Mouse (Mus musculus): ENCODE results near the gene Syn3. TPM values are rescaled to one million over a fixed set of nuclear protein-coding genes. Genes with fewer than 3 reads are reported as not detected.

Gene Syn3
- total RNA-seq, 2 experiments from 2014 or later: 23.0 to 27.5 TPM

DNA sequence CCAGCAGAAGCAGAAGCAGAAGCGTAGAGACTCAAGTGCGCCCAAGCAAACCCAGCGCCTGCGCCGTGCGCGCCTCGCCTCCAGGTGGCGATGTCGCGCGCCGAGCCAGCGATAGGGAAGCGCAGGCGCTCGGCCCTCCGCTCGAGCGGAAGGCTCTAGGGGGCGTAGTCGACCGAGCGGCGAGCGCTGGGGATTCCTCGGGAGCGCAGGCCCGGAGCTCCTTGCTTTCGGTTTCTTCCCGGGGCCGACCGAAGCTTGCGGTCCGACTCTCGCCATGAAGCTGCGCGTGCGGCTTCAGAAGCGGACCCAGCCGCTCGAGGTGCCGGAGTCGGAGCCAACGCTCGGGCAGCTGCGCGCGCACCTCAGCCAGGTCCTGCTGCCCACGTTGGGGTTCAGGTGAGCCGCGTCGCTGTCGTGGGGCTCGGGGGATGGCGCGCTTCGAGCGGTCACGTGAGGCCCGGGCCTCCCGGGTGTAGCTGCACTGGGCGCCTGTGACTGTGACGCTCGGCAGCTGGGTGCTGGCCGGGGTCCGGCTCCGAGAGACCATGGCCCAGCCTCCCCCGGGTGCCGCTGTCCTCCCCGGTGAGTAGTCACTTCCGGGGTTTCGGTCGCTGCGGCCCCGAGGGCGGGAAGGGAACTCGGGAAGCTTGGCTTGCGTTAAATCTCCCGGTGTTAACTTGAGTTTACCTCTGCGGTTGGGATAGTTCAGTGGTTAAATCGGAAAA is 476.8 kb downstream of the Syn3 start, which contains the start of gene Fbxo7:
Gene Fbxo7, plus strand, starts transcription at position 224 of the 725 bp plus-strand sequence.
- DNase-seq (ENCODE audit: low spot score in 2 of 2): peak; percentile 85 to 90

DNA sequence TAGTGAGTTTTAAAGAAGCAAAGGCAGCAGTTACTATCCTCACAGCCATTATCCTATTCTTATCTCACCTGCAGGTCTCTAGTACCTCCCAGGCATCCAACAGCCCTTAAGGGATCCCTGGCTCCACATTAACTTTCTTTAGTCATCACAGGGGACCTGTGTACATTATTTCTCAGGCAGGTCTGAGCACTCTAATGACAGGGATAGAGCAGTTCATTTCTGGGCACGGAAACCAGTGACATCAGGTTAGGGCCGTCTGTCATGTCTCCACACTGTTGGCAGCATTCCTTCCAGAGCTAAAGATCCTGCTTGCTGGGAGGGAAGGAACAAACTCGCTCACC is 477.3 kb downstream of the Syn3 start:
- DNase-seq (ENCODE audit: low spot score in 2 of 2): no peak

- no peak for DNase-seq (ENCODE audit: low spot score in 2 of 2)
Measured at GRCm38 (mm10) chr10:86018813-86019212, 479.9 kb downstream of the Syn3 start.

DNA sequence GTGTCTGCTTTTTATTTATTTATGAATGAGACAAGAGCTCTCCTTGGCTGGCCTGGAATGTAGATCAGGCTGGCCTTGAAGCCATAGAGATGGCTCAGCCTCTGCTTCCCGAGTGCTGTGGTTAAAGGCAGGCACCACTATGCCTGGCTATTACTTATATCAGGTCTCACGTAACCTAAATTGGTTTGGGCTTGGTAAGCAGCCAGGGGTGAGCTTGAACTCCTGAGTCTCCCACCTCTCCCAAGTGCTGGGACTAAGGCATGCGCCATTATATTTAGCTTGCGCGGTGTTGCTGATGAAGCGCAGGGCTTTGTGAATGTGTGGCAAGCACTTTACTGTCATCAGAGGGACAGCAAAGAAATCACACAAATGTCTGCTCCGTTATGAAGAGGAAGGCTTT is 480.9 kb downstream of the Syn3 start:
- DNase-seq (ENCODE audit: low spot score in 2 of 2): no peak

DNA sequence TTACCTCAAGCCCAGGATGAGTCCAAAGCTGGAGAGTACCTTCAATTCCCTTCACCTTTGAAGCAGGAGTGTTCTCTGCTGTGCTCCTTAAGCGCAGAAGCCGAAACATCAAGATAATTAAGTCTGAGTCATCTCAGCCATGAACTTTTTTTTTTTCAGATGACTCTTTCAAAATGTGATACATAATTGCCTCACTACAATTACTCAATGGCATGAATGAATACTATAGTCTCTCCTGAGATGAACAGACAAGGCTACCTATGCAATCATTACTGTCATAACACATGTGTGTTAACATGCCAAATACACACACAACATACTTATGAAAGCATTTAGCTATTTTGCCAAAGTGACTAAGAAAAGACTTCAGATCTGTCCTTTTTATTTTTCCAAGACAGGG is 486.9 kb downstream of the Syn3 start, which contains the start of gene Bpifc:
Gene Bpifc, minus strand, starts transcription at position 115 of the 400 bp plus-strand sequence.
- no peak for DNase-seq (ENCODE audit: low spot score in 2 of 2)

DNA sequence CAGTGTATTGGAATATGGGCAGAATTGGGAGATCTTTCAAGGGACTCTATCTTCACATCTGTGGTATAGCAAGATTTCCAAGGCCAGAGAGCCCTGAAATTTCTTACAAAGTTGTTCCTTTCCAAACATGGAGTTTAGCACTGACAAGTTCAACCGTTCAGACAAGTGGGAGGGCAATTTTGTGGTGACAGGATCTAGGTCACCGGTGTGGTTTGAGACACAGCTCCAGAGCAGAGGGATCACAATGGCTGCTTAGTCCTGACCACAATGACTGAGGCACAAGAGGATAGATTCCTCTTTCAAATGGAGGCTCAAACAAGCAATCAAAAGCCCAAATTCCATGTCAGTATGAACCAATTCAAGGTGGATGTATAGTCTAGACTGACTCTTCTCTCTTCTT is 487.5 kb downstream of the Syn3 start:
- DNase-seq (ENCODE audit: low spot score in 2 of 2): no peak

DNA sequence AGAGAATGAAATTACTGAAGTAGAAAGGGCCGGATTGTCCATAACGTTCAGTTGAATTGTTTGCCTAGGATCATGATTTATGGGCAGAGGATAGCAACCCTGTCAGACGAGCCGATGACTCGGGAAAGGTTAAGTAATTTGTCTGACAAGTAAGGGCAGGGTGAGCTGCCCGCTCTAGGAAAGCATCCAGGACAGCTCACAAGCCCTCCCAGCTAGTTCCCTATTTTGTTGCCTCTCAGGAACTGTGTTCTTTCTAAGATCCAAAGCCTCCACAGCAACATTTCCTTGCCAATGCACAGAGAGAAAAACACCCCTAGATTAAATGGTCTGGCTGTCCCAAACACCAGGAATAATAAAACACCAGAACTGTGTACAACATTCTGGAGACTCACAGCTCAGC is 488.1 kb downstream of the Syn3 start:
- no peak for DNase-seq (ENCODE audit: low spot score in 2 of 2)

DNA sequence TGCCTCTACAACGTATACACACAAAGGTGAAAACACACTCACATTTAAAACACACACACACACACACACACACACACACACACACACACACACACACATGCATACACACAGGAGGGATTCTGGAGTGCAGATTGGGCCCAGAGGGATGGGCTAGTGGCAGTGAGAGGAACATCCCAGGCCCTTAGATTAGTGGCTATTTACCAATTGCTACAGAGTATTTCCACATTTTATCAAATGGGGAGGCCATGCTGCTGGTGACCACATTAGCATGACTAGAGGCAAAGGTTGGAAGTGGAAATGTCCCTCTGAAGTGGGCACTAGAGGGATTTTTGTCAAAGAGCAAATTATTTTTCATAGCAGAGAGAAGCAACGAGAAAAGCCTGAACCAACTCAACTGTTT is 489.0 kb downstream of the Syn3 start:
- no peak for DNase-seq (ENCODE audit: low spot score in 2 of 2)

- DNase-seq (ENCODE audit: low spot score in 2 of 2): no peak
Measured at GRCm38 (mm10) chr10:86006455-86006854, 492.2 kb downstream of the Syn3 start.

Other genes starting within 250 kb of the Syn3 start
- gene Timp3, start 198.5 kb downstream of the Syn3 start, total RNA-seq (2021): 10 to 100 TPM; 58.8 to 67.6 TPM
- gene Hsp90b1, start 206.6 kb upstream of the Syn3 start, total RNA-seq (2021): 100 to 1,000 TPM; 335 to 352 TPM
- 1 to 10 TPM; 1.6 TPM for gene Ttc41, start 206.9 kb upstream of the Syn3 start, total RNA-seq (2021)

Data from left cerebral cortex, adult 18-20 months (tissue).